Mouse (Mus musculus) layer of hippocampus, adult 9-10 months (tissue): Measurements from ENCODE around the gene Rnf141.

Experiments used
- DNase-seq: peaks from one replicate; pipeline ENCODE4 v3.0.0; 2022; ENCODE audit warnings: low spot score

The Rnf141 gene

DNA sequence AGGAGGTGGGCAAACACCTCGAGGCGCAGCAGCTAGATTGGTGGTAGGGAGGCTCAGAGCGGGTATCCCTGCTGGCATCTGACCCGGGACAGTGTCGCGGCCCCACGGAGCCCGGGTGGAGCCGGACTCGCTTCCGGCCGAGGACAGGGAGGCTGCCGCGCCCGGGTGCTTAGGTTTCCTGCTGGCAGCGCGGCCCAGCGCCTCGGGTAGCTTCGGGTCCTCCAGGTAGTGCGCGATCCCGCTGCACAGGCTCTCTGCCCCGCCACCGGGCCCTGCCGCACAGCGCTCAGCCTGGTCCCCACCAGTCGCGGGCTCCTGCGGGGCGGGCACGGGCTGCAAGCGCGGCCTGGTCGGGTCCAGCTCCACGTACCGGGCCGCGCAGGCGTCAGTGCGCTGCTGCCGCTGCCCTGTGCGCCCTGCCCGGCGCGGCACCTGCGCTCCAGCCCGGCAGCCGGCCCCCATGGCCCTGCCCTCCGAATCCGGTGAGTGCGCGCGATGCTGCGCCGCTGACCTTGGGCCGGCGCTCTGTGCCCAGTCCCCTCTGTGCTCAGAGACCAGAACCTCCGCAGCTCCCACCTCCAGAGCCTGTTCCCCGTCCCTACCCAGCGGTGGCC, 75.7 kb downstream of the Rnf141 start:
- DNase-seq, result no peak

DNA sequence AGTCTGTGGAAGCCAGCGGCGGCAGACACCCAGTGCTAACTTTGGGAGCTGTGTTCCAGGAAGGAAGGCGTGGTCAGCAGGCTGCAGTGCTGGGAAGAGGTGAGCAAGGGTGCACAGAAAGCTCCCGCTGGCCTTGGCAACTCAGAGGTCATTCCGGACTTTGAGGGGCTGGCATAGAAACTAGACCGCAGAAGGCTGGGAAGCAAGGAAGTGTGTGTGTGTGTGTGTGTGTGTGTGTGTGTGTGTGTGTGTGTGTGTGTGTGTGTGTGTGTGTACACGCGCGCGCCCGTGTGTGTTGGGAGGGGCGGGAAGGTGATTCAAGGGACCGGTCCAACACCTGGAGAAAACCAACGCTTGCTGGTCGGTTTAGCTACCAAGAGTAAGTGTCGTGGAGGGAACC, 76.3 kb downstream of the Rnf141 start, which contains the start of gene Ampd3:
Gene Ampd3, plus strand, starts transcription at position 206 of the 400 bp plus-strand sequence.
- DNase-seq, result no peak

DNA sequence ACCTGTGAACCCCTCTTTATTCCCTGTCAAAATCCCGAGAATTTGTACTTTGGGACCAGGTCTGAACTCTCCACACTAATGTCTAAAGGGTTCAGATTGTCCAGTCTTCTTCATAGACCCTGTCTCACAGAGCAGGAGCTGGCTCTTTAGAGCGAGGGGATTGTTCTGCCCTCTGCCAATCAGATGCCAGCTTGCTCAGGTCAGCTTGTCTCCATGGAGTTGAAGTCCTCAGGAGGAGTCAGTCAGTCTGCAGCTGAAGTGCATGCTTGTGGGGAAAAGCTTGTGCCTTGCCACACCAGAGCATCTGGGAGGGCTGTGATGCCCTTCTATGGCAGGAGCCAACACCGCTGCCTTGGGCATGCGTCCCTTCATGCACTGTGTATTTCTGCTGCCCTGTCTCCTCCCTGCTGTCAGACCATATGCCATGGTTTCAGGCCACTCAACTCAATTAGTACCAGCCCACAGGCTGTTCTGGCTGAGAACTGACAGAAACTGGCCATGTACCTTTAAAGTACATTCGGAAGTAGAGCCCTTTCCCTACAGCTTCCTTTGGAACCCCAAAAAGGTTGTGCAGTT, 81.6 kb downstream of the Rnf141 start:
- no peak for DNase-seq

DNA sequence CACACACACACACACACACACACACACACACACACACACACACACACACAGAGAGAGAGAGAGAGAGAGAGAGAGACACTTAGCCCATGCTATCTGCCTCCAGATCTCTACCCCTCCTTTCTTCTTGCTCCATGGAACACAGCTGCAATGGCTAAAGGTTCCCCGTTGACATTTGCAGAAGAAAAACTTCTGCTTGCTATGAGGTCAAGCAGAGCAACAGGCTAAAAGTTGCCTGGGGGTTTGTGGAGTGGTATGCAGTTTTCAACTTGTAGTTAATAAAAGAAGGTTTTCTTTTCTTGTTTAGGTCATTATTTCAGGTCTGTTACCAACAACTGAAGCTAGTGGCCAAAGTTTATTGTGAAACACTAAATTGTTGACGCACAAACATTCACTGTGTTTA, 87.8 kb downstream of the Rnf141 start:
- no peak for DNase-seq

DNA sequence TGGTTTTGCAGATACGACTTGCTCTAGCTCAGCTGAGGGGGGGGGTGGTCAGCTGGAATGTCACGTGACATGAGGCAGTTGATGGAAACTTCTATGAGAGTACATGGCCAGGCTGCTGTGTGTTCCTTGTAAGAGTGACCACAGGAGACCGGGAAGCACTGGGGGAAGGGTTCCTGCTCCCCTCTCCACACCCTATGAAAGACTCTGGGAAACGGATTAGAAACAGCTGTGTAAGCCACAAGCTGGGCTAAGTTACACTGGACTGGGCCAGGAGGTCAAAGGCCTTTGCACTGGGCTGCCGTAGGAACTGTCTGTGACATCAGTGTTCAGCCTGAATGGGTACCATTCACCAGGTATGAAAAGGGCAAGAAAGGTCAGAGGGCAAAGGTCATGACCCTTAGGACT, 90.3 kb downstream of the Rnf141 start:
- no peak for DNase-seq

DNA sequence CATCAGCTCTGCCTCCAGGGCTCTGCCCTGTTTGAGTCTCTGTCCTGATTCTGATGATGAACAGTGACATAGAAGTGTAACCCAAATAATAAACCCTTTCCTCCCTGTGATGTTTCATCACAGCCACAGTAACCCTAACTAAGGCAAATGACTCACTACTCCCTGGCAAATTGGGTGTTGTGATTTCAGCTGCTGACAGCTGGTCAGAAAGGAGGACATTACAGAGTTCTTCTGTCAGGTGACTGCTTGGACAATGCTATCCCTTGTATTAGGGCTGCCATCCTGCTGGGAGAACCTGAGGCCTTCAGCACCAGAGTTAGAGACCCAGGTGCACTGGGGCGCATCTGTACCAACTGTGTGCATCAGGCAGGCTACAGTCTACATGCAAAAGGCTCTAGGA, 90.9 kb downstream of the Rnf141 start:
- DNase-seq, result no peak

DNA sequence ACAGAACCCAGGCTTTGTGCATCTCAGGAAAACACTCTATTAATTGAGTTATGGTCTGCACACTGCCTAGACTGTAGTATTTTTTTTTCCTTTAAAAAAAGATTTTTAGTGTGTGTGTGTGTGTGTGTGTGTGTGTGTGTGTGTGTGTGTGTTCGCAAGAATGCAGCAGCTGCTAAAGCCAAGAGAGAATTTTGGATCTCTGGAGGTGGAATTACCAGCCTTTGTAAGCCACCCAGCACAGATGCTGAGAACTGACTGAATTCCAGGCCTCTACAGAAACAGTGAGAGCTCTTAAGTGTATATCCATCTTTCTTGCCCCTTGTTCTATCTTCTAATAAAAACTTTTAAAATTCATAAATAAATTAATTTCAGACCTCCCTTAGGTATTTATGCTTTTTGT, 92.6 kb downstream of the Rnf141 start:
- DNase-seq, result no peak

DNA sequence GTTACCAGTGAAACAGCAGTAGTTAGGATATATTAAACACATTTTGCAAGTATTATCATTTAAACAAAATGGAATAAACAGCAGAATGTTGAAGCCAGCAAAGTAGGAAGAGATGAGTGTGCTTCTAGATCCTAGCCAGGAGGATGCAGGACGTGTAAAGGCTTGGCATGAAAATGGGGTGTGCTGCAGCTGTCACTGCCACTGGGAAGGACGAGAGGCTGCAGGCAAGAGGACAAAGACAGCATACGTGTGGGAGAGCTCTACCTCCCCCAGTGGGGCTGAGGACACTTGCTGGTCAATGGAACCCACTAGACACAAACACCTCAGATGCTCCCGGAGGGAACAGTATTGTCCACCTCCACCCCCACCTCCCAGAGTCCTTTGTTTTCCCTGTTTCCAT, 93.4 kb downstream of the Rnf141 start:
- DNase-seq, result no peak
